Mouse (Mus musculus): ENCODE measurements at regions not wholly inside any gene's neighbourhood (a gene's known extent, or its start where the extent isn't known, plus 50 kb on each side); places are given as distances from the start of the nearest gene placed in this dataset.

GRCm38 (mm10) chr6:51287807-51288206 lies 144.7 kb upstream of the Nfe2l3 start:
- DNase-seq = no peak

GRCm38 (mm10) chr6:51288306-51289066 lies 144.0 kb upstream of the Nfe2l3 start:
- DNase-seq = no peak

- no peak for DNase-seq
Measured at GRCm38 (mm10) chr6:51289067-51289725, 143.3 kb upstream of the Nfe2l3 start.

- no peak for DNase-seq
Measured at GRCm38 (mm10) chr6:51300694-51301417, 131.6 kb upstream of the Nfe2l3 start.

GRCm38 (mm10) chr6:51301831-51302230 lies 130.6 kb upstream of the Nfe2l3 start:
- DNase-seq = no peak

- no peak for DNase-seq
Measured at GRCm38 (mm10) chr6:51302240-51302639, 130.2 kb upstream of the Nfe2l3 start.

GRCm38 (mm10) chr6:51318341-51318740 lies 114.1 kb upstream of the Nfe2l3 start:
- no peak for DNase-seq

- no peak for DNase-seq
Measured at GRCm38 (mm10) chr6:51320019-51320418, 112.5 kb upstream of the Nfe2l3 start.

GRCm38 (mm10) chr6:51320676-51321419 lies 111.6 kb upstream of the Nfe2l3 start:
- DNase-seq = no peak

- DNase-seq = no peak
Measured at GRCm38 (mm10) chr6:51326103-51326829, 106.2 kb upstream of the Nfe2l3 start.

GRCm38 (mm10) chr6:51329070-51329995 lies 103.1 kb upstream of the Nfe2l3 start:
- no peak for DNase-seq

- no peak for DNase-seq
Measured at GRCm38 (mm10) chr6:51330069-51330706, 102.3 kb upstream of the Nfe2l3 start.

GRCm38 (mm10) chr6:51332841-51333240 lies 99.6 kb upstream of the Nfe2l3 start:
- no peak for DNase-seq

GRCm38 (mm10) chr6:51333722-51334360 lies 98.6 kb upstream of the Nfe2l3 start:
- no peak for DNase-seq

GRCm38 (mm10) chr6:51335314-51335713 lies 97.2 kb upstream of the Nfe2l3 start:
- DNase-seq = no peak

- DNase-seq = no peak
Measured at GRCm38 (mm10) chr6:51339301-51339700, 93.2 kb upstream of the Nfe2l3 start.

- no peak for DNase-seq
Measured at GRCm38 (mm10) chr6:51347721-51348120, 84.7 kb upstream of the Nfe2l3 start.

GRCm38 (mm10) chr6:51349771-51350170 lies 82.7 kb upstream of the Nfe2l3 start:
- no peak for DNase-seq

GRCm38 (mm10) chr6:51355041-51355440 lies 77.4 kb upstream of the Nfe2l3 start:
- no peak for DNase-seq

GRCm38 (mm10) chr6:51361611-51362180 lies 70.8 kb upstream of the Nfe2l3 start:
- DNase-seq = no peak

Data from thymus, adult 18-20 months (tissue).